Mouse (Mus musculus): ENCODE results near the gene Map3k7.

- no peak for TF ChIP-seq CTCF (IDR thresholded peaks at IDR 0.05; ENCODE audit: control insufficient read depth, insufficient read depth, low read length)
- no peak for TF ChIP-seq POLR2A (IDR thresholded peaks at IDR 0.05; ENCODE audit: borderline replicate concordance, control insufficient read depth, low read depth, low read length)
Observed at GRCm38 (mm10) chr4:31972181-31972580, 8.3 kb downstream of the Map3k7 start.

Data from bone marrow, adult 2 months (tissue).